Mouse (Mus musculus): Measurements from ENCODE around the gene Smok2b.
"Not testable (repeated sequence)": the region's sequence is repeated elsewhere in the genome, so short reads cannot be mapped to it uniquely, and the experiment has no call there.

Smok2b gene

GRCm38 (mm10) chr17:13229957-13230356 lies at the start of gene Smok2b:
TSS of gene Smok2b (plus strand) at chr17:13230257.
- ATAC-seq (ENCODE audit: insufficient number of reproducible peaks, low FRiP score, low TSS enrichment), result not testable (repeated sequence)

- not testable (repeated sequence) for ATAC-seq (ENCODE audit: insufficient number of reproducible peaks, low FRiP score, low TSS enrichment)
Observed at GRCm38 (mm10) chr17:13180491-13180890, 49.6 kb upstream of the Smok2b start.

- ATAC-seq (ENCODE audit: insufficient number of reproducible peaks, low FRiP score, low TSS enrichment), result not testable (repeated sequence)
Observed at GRCm38 (mm10) chr17:13182712-13183111, 47.3 kb upstream of the Smok2b start.

DNA sequence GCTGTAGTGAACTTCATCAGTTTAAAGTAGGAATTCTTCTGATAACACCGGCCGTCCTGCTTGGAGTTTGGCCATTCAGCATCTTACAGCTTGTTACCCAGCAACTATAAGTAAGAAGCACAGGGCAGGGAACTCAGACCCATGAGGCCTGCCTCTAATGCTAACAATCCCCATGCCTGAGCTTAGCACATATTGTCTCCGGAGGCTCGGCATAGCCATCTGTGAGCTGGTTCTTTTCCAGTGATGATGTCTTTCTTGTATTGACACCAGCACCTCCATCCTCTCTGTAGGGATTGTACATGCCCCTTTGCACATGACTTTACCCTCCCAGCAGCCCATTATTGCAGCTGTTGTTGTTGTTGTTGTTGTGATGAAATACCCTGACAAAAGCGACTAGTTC lies 45.5 kb upstream of the Smok2b start:
- ATAC-seq (ENCODE audit: insufficient number of reproducible peaks, low FRiP score, low TSS enrichment), result not testable (repeated sequence)

GRCm38 (mm10) chr17:13186541-13186940 lies 43.5 kb upstream of the Smok2b start:
- not testable (repeated sequence) for ATAC-seq (ENCODE audit: insufficient number of reproducible peaks, low FRiP score, low TSS enrichment)

- peak; percentile 1; the same call in 1 of the 2 replicates for ATAC-seq (ENCODE audit: insufficient number of reproducible peaks, low FRiP score, low TSS enrichment)
Observed at GRCm38 (mm10) chr17:13187621-13188020, 42.4 kb upstream of the Smok2b start.

- not testable (repeated sequence) for ATAC-seq (ENCODE audit: insufficient number of reproducible peaks, low FRiP score, low TSS enrichment)
Observed at GRCm38 (mm10) chr17:13188846-13189245, 41.2 kb upstream of the Smok2b start.

DNA sequence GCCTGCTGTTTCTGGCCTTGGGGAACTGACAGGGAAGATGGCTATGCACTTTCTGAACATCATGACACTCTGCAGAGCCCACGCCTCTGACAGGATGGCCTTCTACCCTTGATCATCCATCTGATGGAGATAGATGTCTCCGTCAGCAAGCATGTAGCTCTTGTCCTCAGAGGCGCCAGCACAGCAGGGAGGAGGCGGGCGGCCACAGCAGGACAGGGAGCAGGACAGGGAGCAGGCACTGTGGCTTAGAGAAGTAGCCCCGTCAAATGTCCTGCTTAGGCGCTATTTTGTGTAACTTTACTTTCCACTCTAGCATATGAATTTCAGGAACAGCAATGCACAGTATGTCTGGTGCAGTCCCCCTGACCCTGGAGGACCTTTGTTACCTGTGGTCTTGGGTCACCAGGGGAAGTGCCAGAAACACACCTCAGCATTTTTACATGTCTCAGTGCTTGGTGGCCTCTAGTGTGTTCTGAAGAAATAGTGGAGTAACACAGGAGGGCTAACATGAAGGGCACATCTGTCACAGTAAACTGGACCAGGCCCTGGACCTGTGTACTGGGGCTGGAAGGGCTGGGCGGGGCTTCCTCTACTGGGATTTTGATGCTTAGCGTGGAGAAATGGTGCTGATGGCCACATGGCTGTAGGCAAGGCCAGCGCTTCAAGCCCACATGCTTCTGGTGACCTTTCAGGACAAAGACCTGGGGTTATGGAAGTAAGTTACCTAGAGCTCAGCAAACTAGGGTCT lies 39.0 kb upstream of the Smok2b start:
- ATAC-seq (ENCODE audit: insufficient number of reproducible peaks, low FRiP score, low TSS enrichment), result not testable (repeated sequence)

- ATAC-seq (ENCODE audit: insufficient number of reproducible peaks, low FRiP score, low TSS enrichment), result not testable (repeated sequence)
Observed at GRCm38 (mm10) chr17:13196486-13196885, 33.6 kb upstream of the Smok2b start.

GRCm38 (mm10) chr17:13198812-13199211 lies 31.2 kb upstream of the Smok2b start:
- not testable (repeated sequence) for ATAC-seq (ENCODE audit: insufficient number of reproducible peaks, low FRiP score, low TSS enrichment)

- not testable (repeated sequence) for ATAC-seq (ENCODE audit: insufficient number of reproducible peaks, low FRiP score, low TSS enrichment)
Observed at GRCm38 (mm10) chr17:13199880-13200409, 30.1 kb upstream of the Smok2b start.

DNA sequence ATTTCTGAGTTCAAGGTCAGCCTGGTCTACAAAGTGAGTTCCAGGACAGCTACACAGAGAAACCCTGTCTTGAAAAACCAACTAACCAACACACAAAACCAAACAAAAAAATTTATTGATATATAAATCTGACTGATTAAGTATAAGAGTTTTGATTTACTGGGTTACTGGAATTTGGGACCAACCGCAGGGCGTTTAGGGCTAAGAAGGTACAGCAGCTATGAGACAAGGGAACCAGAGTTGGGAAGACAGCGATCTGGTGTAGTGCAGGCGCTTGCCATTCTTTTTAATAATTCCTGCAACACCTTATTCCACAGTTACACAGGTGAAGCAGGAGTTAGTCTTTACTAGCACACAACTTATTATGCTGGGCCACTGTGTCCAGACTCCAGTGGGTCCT lies 28.5 kb upstream of the Smok2b start:
- not testable (repeated sequence) for ATAC-seq (ENCODE audit: insufficient number of reproducible peaks, low FRiP score, low TSS enrichment)

DNA sequence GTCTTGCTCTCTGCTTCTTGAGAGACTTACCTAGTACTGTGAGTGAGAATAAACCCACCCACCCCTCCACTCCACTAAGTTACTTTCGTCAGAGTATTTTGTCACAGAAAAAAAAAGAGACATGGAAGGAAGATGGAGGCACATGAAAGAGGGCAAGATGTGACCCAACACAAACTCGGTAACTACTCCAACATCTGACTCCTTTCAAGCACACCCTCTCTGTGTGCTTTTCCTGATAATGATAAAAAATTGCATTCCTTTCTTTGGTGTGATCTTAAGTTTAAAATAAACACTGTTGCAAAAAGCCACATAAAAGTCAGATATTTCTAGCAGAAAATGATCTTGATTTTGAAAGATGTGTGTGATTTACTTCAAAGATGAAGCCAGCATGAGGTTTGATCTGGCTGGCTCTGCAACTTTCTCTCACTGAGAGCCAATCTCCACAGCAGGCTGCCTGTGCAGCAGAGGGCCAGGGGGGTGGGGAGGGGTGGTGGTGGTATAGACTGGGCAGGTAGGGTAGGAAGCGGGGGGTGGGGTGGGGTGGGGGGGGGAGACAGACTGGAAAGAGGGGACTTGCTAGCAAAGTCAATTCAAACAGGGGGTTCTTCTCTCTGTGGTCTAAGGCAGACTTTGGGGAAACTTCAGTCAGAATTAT lies 27.5 kb upstream of the Smok2b start:
- not testable (repeated sequence) for ATAC-seq (ENCODE audit: insufficient number of reproducible peaks, low FRiP score, low TSS enrichment)

GRCm38 (mm10) chr17:13205247-13205646 lies 24.8 kb upstream of the Smok2b start:
- not testable (repeated sequence) for ATAC-seq (ENCODE audit: insufficient number of reproducible peaks, low FRiP score, low TSS enrichment)

DNA sequence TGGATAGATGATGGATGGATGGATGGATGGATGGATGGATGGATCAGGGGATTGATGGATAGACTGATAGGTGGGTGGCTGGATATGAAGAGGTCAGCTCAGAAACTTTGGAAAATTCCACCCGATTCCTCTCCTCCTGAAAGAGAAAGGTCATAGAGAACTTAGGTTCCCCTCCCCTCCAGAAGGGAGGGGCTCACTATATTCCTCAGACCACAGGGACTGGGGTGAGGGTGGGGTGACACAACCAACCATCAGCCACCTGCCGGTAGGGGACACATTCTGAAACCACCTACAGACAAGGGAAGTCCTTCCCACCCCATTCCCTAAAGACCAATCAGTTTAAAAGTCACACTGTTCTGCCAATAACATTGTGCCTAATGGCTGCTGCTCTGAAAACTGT lies 23.6 kb upstream of the Smok2b start:
- no peak for ATAC-seq (ENCODE audit: insufficient number of reproducible peaks, low FRiP score, low TSS enrichment)

DNA sequence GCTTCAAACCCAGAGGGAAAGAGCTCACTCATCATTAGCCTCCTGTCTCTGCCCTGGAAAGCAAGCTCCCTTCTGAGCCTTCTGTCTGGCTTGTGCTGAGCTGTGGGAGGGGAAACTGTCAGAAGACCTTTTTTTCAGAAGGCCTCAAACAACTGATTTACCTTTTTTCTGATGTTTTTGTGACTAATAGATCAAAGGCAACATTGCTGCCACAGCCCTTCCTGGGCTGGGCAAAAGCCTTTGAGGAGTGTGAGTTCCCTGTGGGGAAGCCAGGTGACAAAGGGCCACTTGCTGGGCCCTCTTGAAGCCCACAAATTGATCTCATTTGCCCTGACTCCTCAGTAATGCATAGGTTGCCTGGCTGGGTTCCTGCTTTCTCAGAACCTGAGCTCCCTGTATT lies 21.6 kb upstream of the Smok2b start:
- not testable (repeated sequence) for ATAC-seq (ENCODE audit: insufficient number of reproducible peaks, low FRiP score, low TSS enrichment)

GRCm38 (mm10) chr17:13212136-13212850 lies 17.8 kb upstream of the Smok2b start:
- ATAC-seq (ENCODE audit: insufficient number of reproducible peaks, low FRiP score, low TSS enrichment), result no peak

- no peak for ATAC-seq (ENCODE audit: insufficient number of reproducible peaks, low FRiP score, low TSS enrichment)
Observed at GRCm38 (mm10) chr17:13214169-13214568, 15.9 kb upstream of the Smok2b start.

- no peak for ATAC-seq (ENCODE audit: insufficient number of reproducible peaks, low FRiP score, low TSS enrichment)
Observed at GRCm38 (mm10) chr17:13215595-13215994, 14.5 kb upstream of the Smok2b start.

- no peak for ATAC-seq (ENCODE audit: insufficient number of reproducible peaks, low FRiP score, low TSS enrichment)
Observed at GRCm38 (mm10) chr17:13220888-13221287, 9.2 kb upstream of the Smok2b start, which contains the start of gene Smok2a. TSS of gene Smok2a (plus strand) at chr17:13221188.

GRCm38 (mm10) chr17:13221921-13222320 lies 8.1 kb upstream of the Smok2b start:
- not testable (repeated sequence) for ATAC-seq (ENCODE audit: insufficient number of reproducible peaks, low FRiP score, low TSS enrichment)

Measured in cerebellum, adult (tissue).